Mouse (Mus musculus) lung, postnatal 0 days (tissue): Measurements from ENCODE around the gene Fasl.

ENCODE experiments used
- CTCF ChIP-seq: IDR thresholded peaks from 2 replicates; pipeline ENCODE4 v1.5.1; 2016; ENCODE audit warnings: antibody characterized with exemption, mild to moderate bottlenecking
- EP300 ChIP-seq: IDR thresholded peaks from 2 replicates; pipeline ENCODE4 v1.6.1; 2016; ENCODE audit warnings: antibody characterized with exemption, mild to moderate bottlenecking, control low read depth

GRCm38 (mm10) chr1:161748138-161748537, 40.2 kb downstream of the Fasl start:
- peak; percentile 93 for TF ChIP-seq CTCF
- no peak for TF ChIP-seq EP300
